Mouse (Mus musculus) liver (tissue): ENCODE results near the gene Cyp1a1.

ENCODE experiments used
- DNase-seq: peaks from one replicate; pipeline ENCODE4 v3.0.0-alpha.2; 2020; ENCODE audit warnings: mixed read lengths

Cyp1a1 gene

GRCm38 (mm10) chr9:57687751-57688150, at the start of gene Cyp1a1:
TSS of gene Cyp1a1 (plus strand) at chr9:57687928.
- no peak for DNase-seq

- DNase-seq, result peak; percentile 84
Measured at GRCm38 (mm10) chr9:57638651-57639459, 48.9 kb upstream of the Cyp1a1 start.

GRCm38 (mm10) chr9:57639661-57640328, 47.9 kb upstream of the Cyp1a1 start:
- no peak for DNase-seq

GRCm38 (mm10) chr9:57640384-57640783, 47.3 kb upstream of the Cyp1a1 start:
- peak; percentile 77 for DNase-seq

- no peak for DNase-seq
Measured at GRCm38 (mm10) chr9:57641022-57641421, 46.7 kb upstream of the Cyp1a1 start.

- no peak for DNase-seq
Measured at GRCm38 (mm10) chr9:57641775-57642550, 45.8 kb upstream of the Cyp1a1 start.

- peak; percentile 39 for DNase-seq
Measured at GRCm38 (mm10) chr9:57643169-57643855, 44.4 kb upstream of the Cyp1a1 start.

GRCm38 (mm10) chr9:57643856-57644180, 43.9 kb upstream of the Cyp1a1 start:
- DNase-seq, result peak; percentile 63

- DNase-seq, result peak; percentile 45
Measured at GRCm38 (mm10) chr9:57644442-57644943, 43.2 kb upstream of the Cyp1a1 start.

GRCm38 (mm10) chr9:57644944-57645893, 42.5 kb upstream of the Cyp1a1 start:
- peak; percentile 94 for DNase-seq

- DNase-seq, result no peak
Measured at GRCm38 (mm10) chr9:57646551-57647103, 41.1 kb upstream of the Cyp1a1 start.

- no peak for DNase-seq
Measured at GRCm38 (mm10) chr9:57647286-57648108, 40.2 kb upstream of the Cyp1a1 start.

- DNase-seq, result no peak
Measured at GRCm38 (mm10) chr9:57650130-57650785, 37.5 kb upstream of the Cyp1a1 start.

- DNase-seq, result no peak
Measured at GRCm38 (mm10) chr9:57650786-57651311, 36.9 kb upstream of the Cyp1a1 start.

- no peak for DNase-seq
Measured at GRCm38 (mm10) chr9:57652351-57652750, 35.4 kb upstream of the Cyp1a1 start.

- DNase-seq, result no peak
Measured at GRCm38 (mm10) chr9:57652855-57653254, 34.9 kb upstream of the Cyp1a1 start.

GRCm38 (mm10) chr9:57653283-57653682, 34.4 kb upstream of the Cyp1a1 start, which contains the start of gene Csk:
TSS of gene Csk (minus strand) at chr9:57653631.
- no peak for DNase-seq

- DNase-seq, result no peak
Measured at GRCm38 (mm10) chr9:57654966-57655365, 32.8 kb upstream of the Cyp1a1 start.

GRCm38 (mm10) chr9:57655749-57656148, 32.0 kb upstream of the Cyp1a1 start:
- peak; percentile 94 for DNase-seq
